Mouse (Mus musculus) heart, adult 2 months (tissue): ENCODE results near the gene P2rx5.

Experiments used
- CTCF ChIP-seq: fragments of 200-600 bp; IDR thresholded peaks from 2 replicates; pipeline ENCODE4 v1.8.1; 2022; ENCODE audit warnings: antibody characterized with exemption, mild to moderate bottlenecking, moderate library complexity
- EP300 ChIP-seq: fragments of 200-500 bp; IDR thresholded peaks from 2 replicates; pipeline ENCODE4 v1.6.1; 2011; ENCODE audit warnings: low read depth, low read length, control low read depth; ENCODE audit not compliant: insufficient read depth
- POLR2A ChIP-seq: fragments of 200-500 bp; IDR thresholded peaks from 2 replicates; pipeline ENCODE4 v1.6.1; 2011; ENCODE audit warnings: mild to moderate bottlenecking, low read depth, low read length, control low read depth; ENCODE audit not compliant: insufficient read depth

DNA sequence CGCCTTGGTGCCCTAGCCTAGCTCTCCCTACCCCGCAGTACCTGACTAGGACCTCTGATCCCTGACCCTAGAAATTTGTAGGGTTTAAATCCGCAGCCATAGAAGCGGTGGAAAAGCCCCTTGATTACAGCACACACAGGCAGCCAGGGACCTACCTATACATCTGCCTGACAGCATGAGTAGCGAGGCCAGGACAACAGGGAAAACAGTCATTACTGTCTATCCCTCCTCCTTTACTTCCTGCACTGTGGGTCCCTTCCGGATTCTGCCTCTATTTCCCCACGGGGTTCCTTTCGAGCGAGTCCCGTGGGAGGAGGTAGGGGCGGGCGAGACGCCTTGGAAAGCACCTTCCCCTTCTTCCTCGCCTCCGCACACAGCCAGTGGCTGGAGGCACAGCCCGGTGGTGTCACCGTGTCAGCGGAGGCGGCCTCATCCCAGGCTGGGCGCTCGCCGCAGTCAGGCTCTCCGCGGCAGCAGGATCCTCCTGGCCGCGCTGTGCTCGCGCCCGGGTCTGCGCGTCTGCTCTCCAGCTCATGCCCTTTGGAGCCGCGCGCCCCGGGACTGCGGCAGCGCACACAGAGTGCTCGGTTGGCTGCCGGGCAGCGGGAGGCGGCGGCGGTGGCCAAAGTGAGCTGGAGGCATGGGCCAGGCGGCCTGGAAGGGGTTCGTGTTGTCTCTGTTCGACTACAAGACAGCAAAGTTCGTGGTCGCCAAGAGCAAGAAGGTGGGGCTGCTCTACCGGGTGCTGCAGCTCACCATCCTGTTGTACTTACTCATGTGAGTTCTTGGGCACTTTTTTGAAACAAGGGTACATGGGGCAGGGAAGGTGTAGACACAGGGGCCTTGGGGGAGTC, at the start of gene P2rx5:
- TF ChIP-seq EP300 (no peak), POLR2A (0 out of 2 replicates have a peak, but pooled peaks have one; percentile 37), CTCF (no peak)
